Mouse (Mus musculus): ENCODE measurements around the gene Car2. TPM values are rescaled to one million over a fixed set of nuclear protein-coding genes. Genes with fewer than 3 reads are reported as not detected.

Gene Car2
- total and polyA plus RNA-seq, 3 experiments = 6.8 to 24.3 (median 7.8) TPM

- Histone ChIP-seq H3K4me3 (no peak overlapping the region), H3K27me3 (ENCODE audit: control insufficient read depth, insufficient read depth, low read length) (no peaks in the 10 kb centered on the region), H3K4me1 (ENCODE audit: control insufficient read depth, insufficient read depth, low read length) (no peaks in the 10 kb centered on the region), H3K79me2 (replicated peaks; ENCODE audit: control insufficient read depth, insufficient read depth, low read length) (no peaks in the 10 kb centered on the region), H3K9ac (ENCODE audit: low read depth, low read length) (no peak overlapping the region), H3K36me3 (ENCODE audit: control insufficient read depth, insufficient read depth, low read length) (no peaks in the 10 kb centered on the region), H3K27ac (no peak overlapping the region)
- 56% methylated on average over 1 of the region's 1 CpGs for WGBS
- TF ChIP-seq CTCF (IDR thresholded peaks at IDR 0.05) = no peak
- no peak for DNase-seq
- intact Hi-C loops (cut with DNase I) = no loop called here
Observed at GRCm38 (mm10) chr3:14854446-14854845, 31.6 kb upstream of the Car2 start.

- no peaks in the 10 kb centered on the region for H3K4me1 ChIP-seq (ENCODE audit: control insufficient read depth, insufficient read depth, low read length)
- H3K27ac ChIP-seq = no peak overlapping the region
- no peak overlapping the region for H3K9ac ChIP-seq (ENCODE audit: low read depth, low read length)
- H3K79me2 ChIP-seq (replicated peaks; ENCODE audit: control insufficient read depth, insufficient read depth, low read length) = no peaks in the 10 kb centered on the region
- DNase-seq = no peak
- TF ChIP-seq CTCF (IDR thresholded peaks at IDR 0.05) = no peak
- TF ChIP-seq POLR2A (IDR thresholded peaks at IDR 0.05; ENCODE audit: insufficient read depth, low read depth, low read length) = no peak
- no peak for TF ChIP-seq EP300 (IDR thresholded peaks at IDR 0.05; ENCODE audit: insufficient read depth, low read depth, low read length)
- H3K4me3 ChIP-seq = no peak overlapping the region
- H3K27me3 ChIP-seq (ENCODE audit: control insufficient read depth, insufficient read depth, low read length) = peaks cover 4% of the 10 kb centered on the region; the same call in 1 of the 2 replicates
- 73% methylated on average over 3 of the region's 3 CpGs for WGBS
- intact Hi-C loops (cut with DNase I) = no loop called here
- H3K36me3 ChIP-seq (ENCODE audit: control insufficient read depth, insufficient read depth, low read length) = no peaks in the 10 kb centered on the region
Observed at GRCm38 (mm10) chr3:14857874-14858273, 28.2 kb upstream of the Car2 start.

- 58% methylated on average over 3 of the region's 3 CpGs for WGBS
- H3K4me3 ChIP-seq = no peak overlapping the region
- H3K9ac ChIP-seq (ENCODE audit: low read depth, low read length) = no peak overlapping the region
- TF ChIP-seq EP300 (IDR thresholded peaks at IDR 0.05; ENCODE audit: insufficient read depth, low read depth, low read length) (no peak), POLR2A (IDR thresholded peaks at IDR 0.05; ENCODE audit: insufficient read depth, low read depth, low read length) (no peak), CTCF (IDR thresholded peaks at IDR 0.05) (no peak)
- DNase-seq = no peak
- H3K4me1 ChIP-seq (ENCODE audit: control insufficient read depth, insufficient read depth, low read length) = no peaks in the 10 kb centered on the region
- H3K79me2 ChIP-seq (replicated peaks; ENCODE audit: control insufficient read depth, insufficient read depth, low read length) = no peaks in the 10 kb centered on the region
- no peak overlapping the region for H3K27ac ChIP-seq
- no peaks in the 10 kb centered on the region for H3K36me3 ChIP-seq (ENCODE audit: control insufficient read depth, insufficient read depth, low read length)
- H3K27me3 ChIP-seq (ENCODE audit: control insufficient read depth, insufficient read depth, low read length) = peaks cover 4% of the 10 kb centered on the region; the same call in 1 of the 2 replicates
- intact Hi-C loops (cut with DNase I) = no loop called here
Observed at GRCm38 (mm10) chr3:14860291-14860690, 25.8 kb upstream of the Car2 start.

GRCm38 (mm10) chr3:14861165-14861564 is 24.9 kb upstream of the Car2 start:
- Histone ChIP-seq H3K36me3 (ENCODE audit: control insufficient read depth, insufficient read depth, low read length) (no peaks in the 10 kb centered on the region), H3K27ac (no peak overlapping the region), H3K79me2 (replicated peaks; ENCODE audit: control insufficient read depth, insufficient read depth, low read length) (no peaks in the 10 kb centered on the region), H3K4me3 (no peak overlapping the region), H3K27me3 (ENCODE audit: control insufficient read depth, insufficient read depth, low read length) (peaks cover 4% of the 10 kb centered on the region; the same call in 1 of the 2 replicates), H3K9ac (ENCODE audit: low read depth, low read length) (no peak overlapping the region), H3K4me1 (ENCODE audit: control insufficient read depth, insufficient read depth, low read length) (no peaks in the 10 kb centered on the region)
- TF ChIP-seq CTCF (IDR thresholded peaks at IDR 0.05) = no peak
- no peak for TF ChIP-seq POLR2A (IDR thresholded peaks at IDR 0.05; ENCODE audit: insufficient read depth, low read depth, low read length)
- TF ChIP-seq EP300 (IDR thresholded peaks at IDR 0.05; ENCODE audit: insufficient read depth, low read depth, low read length) = no peak
- intact Hi-C loops (cut with DNase I) = no loop called here
- no peak for DNase-seq
- WGBS = 59% methylated on average over 1 of the region's 1 CpGs

GRCm38 (mm10) chr3:14861787-14862186 is 24.3 kb upstream of the Car2 start:
- H3K27ac ChIP-seq = no peak overlapping the region
- no peaks in the 10 kb centered on the region for H3K4me1 ChIP-seq (ENCODE audit: control insufficient read depth, insufficient read depth, low read length)
- WGBS = 45% methylated on average over 4 of the region's 4 CpGs
- no peak overlapping the region for H3K4me3 ChIP-seq
- TF ChIP-seq CTCF (IDR thresholded peaks at IDR 0.05) (no peak), POLR2A (IDR thresholded peaks at IDR 0.05; ENCODE audit: insufficient read depth, low read depth, low read length) (no peak), EP300 (IDR thresholded peaks at IDR 0.05; ENCODE audit: insufficient read depth, low read depth, low read length) (no peak)
- peaks cover 4% of the 10 kb centered on the region; the same call in 1 of the 2 replicates for H3K27me3 ChIP-seq (ENCODE audit: control insufficient read depth, insufficient read depth, low read length)
- no peaks in the 10 kb centered on the region for H3K79me2 ChIP-seq (replicated peaks; ENCODE audit: control insufficient read depth, insufficient read depth, low read length)
- intact Hi-C loops (cut with DNase I) = no loop called here
- no peak for DNase-seq
- H3K9ac ChIP-seq (ENCODE audit: low read depth, low read length) = no peak overlapping the region
- no peaks in the 10 kb centered on the region for H3K36me3 ChIP-seq (ENCODE audit: control insufficient read depth, insufficient read depth, low read length)

DNA sequence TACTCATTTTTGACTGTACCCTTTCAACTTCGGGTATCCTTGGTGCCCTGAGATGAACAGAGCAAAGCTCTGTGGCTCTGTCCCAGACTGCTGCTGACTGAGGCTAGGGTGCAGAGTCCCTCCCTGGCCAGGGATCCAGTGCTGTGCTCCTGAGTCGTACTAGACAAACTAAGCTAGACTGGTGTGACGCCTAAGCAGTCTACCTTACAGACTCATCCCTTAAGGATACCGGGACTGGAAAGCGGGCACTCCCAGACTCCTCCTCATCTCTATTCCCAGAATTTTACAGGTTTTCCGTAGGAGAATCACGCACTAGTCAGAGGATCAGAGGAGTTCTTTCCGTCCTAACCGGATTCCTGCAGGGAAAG is 23.4 kb upstream of the Car2 start:
- Histone ChIP-seq H3K4me3 (no peak overlapping the region), H3K79me2 (replicated peaks; ENCODE audit: control insufficient read depth, insufficient read depth, low read length) (no peaks in the 10 kb centered on the region), H3K27me3 (ENCODE audit: control insufficient read depth, insufficient read depth, low read length) (peaks cover 4% of the 10 kb centered on the region; the same call in 1 of the 2 replicates), H3K9ac (ENCODE audit: low read depth, low read length) (no peak overlapping the region), H3K27ac (no peak overlapping the region), H3K4me1 (ENCODE audit: control insufficient read depth, insufficient read depth, low read length) (no peaks in the 10 kb centered on the region), H3K36me3 (ENCODE audit: control insufficient read depth, insufficient read depth, low read length) (no peaks in the 10 kb centered on the region)
- under 1% methylated on average over 9 of the region's 9 CpGs for WGBS
- intact Hi-C loops (cut with DNase I) = no loop called here
- no peak for DNase-seq
- TF ChIP-seq POLR2A (IDR thresholded peaks at IDR 0.05; ENCODE audit: insufficient read depth, low read depth, low read length) = no peak
- TF ChIP-seq CTCF (IDR thresholded peaks at IDR 0.05) = no peak
- TF ChIP-seq EP300 (IDR thresholded peaks at IDR 0.05; ENCODE audit: insufficient read depth, low read depth, low read length) = no peak

All from heart, adult 2 months (tissue).